35 mouse cellular contexts compared by ENCODE assay signal in genomic region chr6:128871910-128872610, GRCm38 (mm10). TPM values are rescaled to one million over a fixed set of nuclear protein-coding genes. Genes with fewer than 3 reads are reported as not detected.
"Had no signal": no experiment of that assay in that cellular context is flagged by ENCODE, and none has a peak within 500 bp of the region (broad histone marks: within the 10 kb centered on the region; RNA-seq: fewer than 3 reads in every experiment).

No protein-coding gene starts in this region.

- H3K4me3 ChIP-seq: gastrocnemius, adult 2 months; heart, embryonic 10.5 days; heart, embryonic 12.5 days; hindbrain, embryonic 13.5 days; hindbrain, embryonic 15.5 days; kidney, embryonic 15.5 days; layer of hippocampus, adult 2 months; left cerebral cortex, adult 2 months; limb, embryonic 10.5 days; limb, embryonic 12.5 days; liver, embryonic 13.5 days had no signal

- DNase-seq: gastrocnemius, adult 2 months; gastrocnemius, postnatal 10 days; gastrocnemius, postnatal 25 days; heart, adult 18-20 months; heart, postnatal 10 days; heart, postnatal 36 days; kidney, adult 11 months; kidney, adult 2 months; kidney, adult 9 months; kidney, postnatal 14 days; kidney, postnatal 36 days; liver; liver, embryonic 13.5 days had no signal

- H3K4me1 ChIP-seq: heart, embryonic 12.5 days; hindbrain, embryonic 13.5 days; hindbrain, embryonic 15.5 days; kidney, embryonic 15.5 days; limb, embryonic 12.5 days; liver, embryonic 13.5 days had no signal

- H3K4me2 ChIP-seq: heart, embryonic 12.5 days; hindbrain, embryonic 13.5 days; hindbrain, embryonic 15.5 days; kidney, embryonic 15.5 days; limb, embryonic 12.5 days; liver, embryonic 11.5 days; liver, embryonic 13.5 days had no signal

- H3K9me3 ChIP-seq: heart, embryonic 10.5 days; heart, embryonic 12.5 days; hindbrain, embryonic 15.5 days; kidney, embryonic 15.5 days; limb, embryonic 10.5 days; liver, embryonic 13.5 days had no signal

- H3K9ac ChIP-seq: heart, embryonic 12.5 days; hindbrain, embryonic 13.5 days; hindbrain, embryonic 15.5 days; kidney, embryonic 15.5 days; limb, embryonic 12.5 days; liver, embryonic 13.5 days had no signal

- H3K27ac ChIP-seq: gastrocnemius, adult 2 months; heart, embryonic 10.5 days; hindbrain, embryonic 13.5 days; hindbrain, embryonic 15.5 days; hindbrain, postnatal 0 days; kidney, embryonic 15.5 days; kidney, postnatal 0 days; layer of hippocampus, adult 2 months; left cerebral cortex, adult 2 months; limb, embryonic 10.5 days; limb, embryonic 12.5 days; liver, embryonic 13.5 days had no signal

- H3K27me3 ChIP-seq: heart, embryonic 12.5 days; hindbrain, embryonic 13.5 days; hindbrain, embryonic 15.5 days; kidney, embryonic 15.5 days; limb, embryonic 12.5 days; liver, embryonic 13.5 days had no signal

- H3K36me3 ChIP-seq: heart, embryonic 10.5 days; heart, embryonic 12.5 days; hindbrain, embryonic 13.5 days; hindbrain, embryonic 15.5 days; kidney, embryonic 15.5 days; limb, embryonic 10.5 days; limb, embryonic 12.5 days; liver, embryonic 13.5 days had no signal

RNA-seq across cellular contexts. Expression of gene Clec2i, which starts 15.3 kb away (rescaled TPM):
- total RNA-seq: gastrocnemius, adult 2 months; gastrocnemius, postnatal 25 days; heart, postnatal 36 days; hindbrain, postnatal 0 days; layer of hippocampus, adult 2 months; layer of hippocampus, postnatal 10 days; layer of hippocampus, postnatal 25 days; left cerebral cortex, adult 2 months; left cerebral cortex, postnatal 36 days had no signal
- polyA plus RNA-seq: heart, embryonic 10.5 days; heart, embryonic 12.5 days; hindbrain, embryonic 11.5 days; hindbrain, embryonic 13.5 days; hindbrain, embryonic 15.5 days; limb, embryonic 10.5 days; limb, embryonic 12.5 days; liver, embryonic 11.5 days had no signal

RNA-seq across cellular contexts. Expression of gene BC035044, which starts 18.9 kb away (rescaled TPM):
- total RNA-seq: gastrocnemius, adult 2 months; hindbrain, postnatal 0 days had no signal

RNA-seq across cellular contexts. Expression of gene Klrb1b, which starts 45.9 kb away (rescaled TPM):
- total RNA-seq: gastrocnemius, adult 2 months; gastrocnemius, postnatal 10 days; gastrocnemius, postnatal 25 days; heart, adult 8-10 months; heart, postnatal 10 days; heart, postnatal 36 days; hindbrain, postnatal 0 days; layer of hippocampus, adult 2 months; layer of hippocampus, postnatal 10 days; layer of hippocampus, postnatal 25 days; left cerebral cortex, adult 2 months; left cerebral cortex, postnatal 14 days; left cerebral cortex, postnatal 36 days had no signal
- polyA plus RNA-seq: frontal cortex, adult 2 months; heart, embryonic 10.5 days; heart, embryonic 12.5 days; heart, embryonic 14.5 days; hindbrain, embryonic 11.5 days; hindbrain, embryonic 13.5 days; hindbrain, embryonic 15.5 days; hindbrain, postnatal 0 days; kidney, postnatal 0 days; limb, embryonic 10.5 days; limb, embryonic 12.5 days; liver, embryonic 11.5 days; liver, embryonic 13.5 days had no signal

RNA-seq across cellular contexts. Expression of gene Gm44511, which starts 45.9 kb away (rescaled TPM):
- total RNA-seq: gastrocnemius, adult 2 months; gastrocnemius, postnatal 10 days; gastrocnemius, postnatal 25 days; heart, adult 18-20 months; heart, adult 8-10 months; heart, postnatal 10 days; heart, postnatal 36 days; hindbrain, postnatal 0 days; layer of hippocampus, adult 2 months; layer of hippocampus, postnatal 10 days; layer of hippocampus, postnatal 25 days; left cerebral cortex, adult 2 months; left cerebral cortex, postnatal 14 days; left cerebral cortex, postnatal 36 days had no signal
- polyA plus RNA-seq: frontal cortex, adult 2 months; heart, embryonic 10.5 days; heart, embryonic 12.5 days; heart, embryonic 14.5 days; heart, embryonic 16.5 days; hindbrain, embryonic 11.5 days; hindbrain, embryonic 13.5 days; hindbrain, embryonic 15.5 days; hindbrain, postnatal 0 days; kidney, embryonic 15.5 days; kidney, postnatal 0 days; limb, embryonic 10.5 days; limb, embryonic 12.5 days; limb, embryonic 14.5 days; liver, embryonic 11.5 days had no signal
